Mouse (Mus musculus) heart, postnatal 36 days (tissue): ENCODE results near the gene Gart. TPM values are rescaled to one million over a fixed set of nuclear protein-coding genes. Genes with fewer than 3 reads are reported as not detected.
A peak's percentile ranks its signal among the peaks of the same experiment; 100 is the strongest.

Experiments
- DNase-seq, 2 experiments: peaks; one replicate each; pipeline ENCODE4 v3.0.0; 2021 to 2022
- intact Hi-C: fragments of 180-260 bp; cut with DNase I; formaldehyde crosslinking; loops from one replicate; pipeline ENCODE4 v1.15.1; 2025
- total RNA-seq, 2 experiments: library from RNA; stranded (reverse); gene quantifications; 2 replicates each; pipeline ENCODE4 v1.2.3; 2021

Gart gene
- total RNA-seq = 10 to 100 TPM; 69.0 to 72.7 TPM

DNA sequence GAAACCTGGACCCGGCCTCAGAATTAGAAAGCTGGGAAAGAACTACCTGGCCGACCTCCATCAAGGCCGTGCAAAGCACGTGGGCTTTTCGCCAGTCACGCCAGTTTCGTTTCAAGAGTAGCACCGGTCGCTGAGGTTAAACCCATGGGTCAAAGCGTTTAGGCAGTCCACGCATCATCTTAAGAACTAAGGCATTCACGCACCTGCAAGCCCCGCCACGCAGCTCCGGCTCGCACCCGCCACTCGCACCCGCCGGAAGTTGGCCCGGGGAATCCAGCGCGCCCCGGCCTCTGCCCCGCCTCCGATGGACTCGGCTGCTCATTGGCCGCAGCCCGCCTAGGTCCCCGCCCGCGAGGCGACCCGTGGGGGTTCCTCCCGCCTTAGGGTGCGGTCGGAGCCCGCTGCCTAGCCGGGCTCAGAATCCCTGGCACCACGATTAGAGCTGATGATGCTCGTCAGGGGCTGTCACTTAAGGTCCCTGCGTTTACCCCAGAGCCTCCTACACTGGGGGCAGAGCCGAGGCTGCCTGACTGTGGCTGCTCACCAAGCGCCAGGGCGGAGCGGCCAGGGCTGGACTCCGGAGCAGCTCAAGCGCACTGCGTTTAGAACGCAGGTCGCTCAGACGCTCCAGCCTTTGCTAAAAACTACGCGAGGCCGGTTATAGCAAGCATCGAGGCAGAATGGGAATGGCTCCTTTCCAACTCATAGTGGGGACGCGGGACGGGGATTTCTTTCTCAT, at the start of gene Gart:
Gene Gart (minus strand): TSS at position 272 of the 739 bp plus-strand sequence.
- intact Hi-C loops = loop anchor here (2.0 to 5.0 kb wide), 3 partner anchors 40 to 182 kb away; partner anchors contain the start of genes Donson and Tmem50b
- peak; percentile 93 to 96 for DNase-seq

DNA sequence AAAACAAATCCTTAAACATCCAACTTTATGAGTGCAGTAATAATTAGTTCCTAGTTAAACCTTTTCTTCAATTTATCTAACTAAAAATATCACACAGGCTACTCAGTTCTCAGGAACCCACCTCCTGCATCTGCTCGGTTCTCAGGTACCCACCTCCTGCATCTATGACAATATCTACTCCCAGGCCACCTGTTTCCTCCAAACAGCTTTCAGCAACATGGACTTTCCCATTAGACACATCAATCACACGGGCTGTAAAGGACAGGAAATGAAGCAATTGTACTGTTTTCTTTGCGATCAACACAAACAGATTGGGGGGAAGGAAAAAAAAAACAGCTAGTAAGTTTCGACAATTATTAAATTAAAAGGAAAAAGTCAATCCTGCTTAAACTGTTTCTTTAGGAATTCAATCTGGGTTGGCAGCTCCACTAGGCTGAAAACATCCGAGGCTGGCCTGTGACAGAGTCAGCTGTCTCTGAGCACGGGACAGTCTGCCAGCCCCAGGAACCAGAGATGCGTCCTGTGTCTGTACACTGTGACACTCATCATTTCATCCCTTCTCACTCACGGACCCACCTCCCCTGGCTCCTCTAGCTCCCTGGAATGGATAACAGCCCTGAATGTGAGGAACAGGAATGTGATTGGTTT, 48.5 kb upstream of the Gart start:
- intact Hi-C loops = loop anchor here (2.0 kb wide), 1 partner anchor 222 kb away; no protein-coding TSS in a partner anchor

DNA sequence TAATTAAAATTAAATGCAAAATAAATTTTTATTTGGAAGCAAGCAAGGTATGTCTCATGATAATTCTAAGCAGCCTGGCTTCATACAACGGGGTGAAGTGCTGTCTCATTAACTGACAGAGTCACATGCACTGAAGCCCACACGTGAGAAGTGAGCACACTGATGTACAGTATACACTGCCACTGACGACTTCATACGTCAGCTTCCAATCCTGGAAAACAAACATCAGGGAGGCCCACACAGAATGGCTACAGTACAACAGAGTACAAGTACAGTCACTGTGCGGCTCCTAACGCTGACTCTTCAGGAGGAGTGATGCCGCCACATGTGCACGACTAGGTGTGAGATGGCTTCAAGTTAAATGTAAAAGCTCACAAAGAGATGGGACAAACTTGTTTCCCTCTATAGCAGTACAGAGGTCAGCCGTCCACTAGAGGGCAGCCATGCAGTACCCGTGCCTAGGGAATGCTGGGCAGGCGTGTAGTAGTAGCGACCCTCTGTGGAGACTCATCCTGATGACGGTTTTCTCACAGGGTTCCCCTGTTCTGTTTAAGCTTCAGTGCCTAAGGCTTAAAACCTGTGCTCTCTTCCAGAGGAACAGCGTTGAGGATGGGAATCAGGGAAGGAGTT, 47.8 kb upstream of the Gart start:
- peak; percentile 68 to 81 for DNase-seq
- intact Hi-C loops = loop anchor here (2.0 kb wide), 1 partner anchor 222 kb away; no protein-coding TSS in a partner anchor

More for the DNA sequence above, 48.5 kb upstream of the Gart start:
- no peak for DNase-seq

DNA sequence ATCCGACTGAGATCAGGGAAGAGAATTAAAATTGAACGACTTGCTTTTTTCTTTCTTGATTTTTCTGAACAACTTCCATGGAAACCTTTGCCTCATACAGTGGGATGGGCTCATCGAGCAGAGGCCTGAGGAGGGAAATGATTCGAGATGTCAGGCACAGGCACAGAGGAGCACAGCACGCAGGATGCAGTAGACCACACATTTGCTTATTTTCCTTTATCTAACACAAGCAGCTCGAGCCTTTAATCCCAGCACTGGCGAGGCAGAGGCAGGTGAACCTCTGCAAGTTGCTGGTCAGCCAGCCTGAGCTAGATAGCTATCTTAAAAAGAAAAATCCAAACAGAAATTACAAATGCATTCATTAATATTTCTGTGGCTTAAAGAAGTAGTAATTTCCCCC, 43.0 kb upstream of the Gart start:
- no peak for DNase-seq
- intact Hi-C loops = loop anchor here (5.0 kb wide), 1 partner anchor 42 kb away; the partner anchor contains the start of genes Gart and Son

DNA sequence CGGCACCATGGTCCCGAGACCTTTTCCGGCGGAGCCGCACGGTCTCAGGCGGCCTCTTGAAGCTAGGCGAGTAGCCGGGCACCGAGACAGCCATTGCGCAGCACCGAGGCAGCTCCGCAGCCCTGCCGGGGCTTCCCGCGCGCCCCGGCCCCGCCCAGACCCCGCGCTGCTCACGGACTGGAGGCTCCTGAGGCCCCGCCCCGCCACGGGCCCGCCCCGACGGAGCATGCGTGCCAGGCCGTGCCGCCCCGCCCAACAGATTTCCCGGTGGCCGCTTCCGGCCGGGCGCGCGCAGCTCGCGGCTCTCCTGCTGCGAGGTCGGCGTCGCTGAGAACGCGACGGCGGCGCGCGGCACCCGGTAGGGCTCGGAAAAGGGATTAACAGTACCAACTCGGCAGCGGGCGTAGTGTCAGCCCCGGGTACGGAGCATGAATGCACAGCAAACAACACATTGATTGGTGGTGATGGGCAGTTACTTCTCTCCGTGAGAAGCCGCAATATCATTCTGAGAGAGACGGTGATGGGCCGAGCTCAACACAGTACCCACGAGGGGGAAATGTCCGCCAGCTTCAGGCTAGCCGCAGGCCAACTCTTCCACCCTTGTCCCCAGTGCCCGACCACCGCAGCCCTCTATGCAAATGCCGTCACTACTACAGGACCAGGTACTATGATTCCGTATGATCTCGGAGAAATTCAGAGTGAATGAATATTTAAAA, 42.0 kb upstream of the Gart start, which contains the start of gene Donson:
Gene Donson (minus strand): TSS at position 152 of the 716 bp plus-strand sequence.
- intact Hi-C loops = loop anchor here (5.0 kb wide), 1 partner anchor 41 kb away; the partner anchor contains the start of genes Gart and Son
- peak; percentile 94 to 95 for DNase-seq

DNA sequence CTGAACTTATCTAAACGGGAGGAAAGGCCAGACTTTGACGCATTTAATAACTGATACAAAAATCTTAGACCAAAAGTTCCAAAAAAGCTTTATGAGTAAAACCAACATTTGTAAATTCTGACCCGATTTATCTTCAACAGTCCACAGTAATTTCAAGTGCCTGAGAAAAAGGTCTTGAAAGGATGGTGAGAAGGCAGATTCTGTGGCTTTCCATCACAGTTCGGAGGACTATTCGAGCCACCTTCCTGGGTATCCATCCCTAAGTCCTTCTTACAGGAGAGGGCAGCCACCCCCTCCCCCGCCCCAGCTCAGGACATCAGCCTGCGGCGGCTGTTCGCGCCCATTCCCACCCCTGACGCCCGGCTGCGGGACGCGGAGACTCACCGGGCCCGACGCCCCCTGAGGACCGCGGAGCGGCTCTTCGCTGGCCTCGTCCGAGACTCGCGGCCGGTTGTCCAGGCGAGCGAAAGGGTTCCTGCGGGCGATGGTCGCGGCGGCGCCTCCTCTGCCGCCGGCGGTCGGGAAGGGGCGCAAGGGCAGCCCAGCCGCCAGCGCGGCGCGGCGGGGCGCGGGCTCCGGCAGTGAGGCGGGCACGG, 41.4 kb upstream of the Gart start:
- intact Hi-C loops = loop anchor here (5.0 kb wide), 1 partner anchor 41 kb away; the partner anchor contains the start of genes Gart and Son
- no peak for DNase-seq

DNA sequence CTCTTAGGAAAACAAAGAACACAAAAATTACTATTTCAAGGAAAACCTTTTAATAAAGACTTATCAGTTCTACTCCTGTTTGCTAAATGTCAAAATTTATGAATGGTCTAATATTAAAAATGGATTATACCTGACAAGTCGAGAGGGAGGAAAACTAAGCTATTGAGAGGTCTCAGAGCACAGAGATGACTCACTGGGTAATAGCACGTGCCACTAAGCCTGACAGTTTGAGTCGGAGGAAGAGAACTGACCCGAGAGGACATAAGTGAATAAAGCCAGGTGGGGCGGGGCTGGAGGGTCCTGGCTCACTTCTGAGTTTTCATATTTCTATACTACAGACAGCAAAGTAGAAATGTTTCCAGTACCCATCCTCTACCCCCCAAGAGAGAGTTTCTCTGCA, 39.6 kb upstream of the Gart start:
- intact Hi-C loops = loop anchor here (5.0 kb wide), 1 partner anchor 39 kb away; the partner anchor contains the start of genes Gart and Son
- no peak for DNase-seq

DNA sequence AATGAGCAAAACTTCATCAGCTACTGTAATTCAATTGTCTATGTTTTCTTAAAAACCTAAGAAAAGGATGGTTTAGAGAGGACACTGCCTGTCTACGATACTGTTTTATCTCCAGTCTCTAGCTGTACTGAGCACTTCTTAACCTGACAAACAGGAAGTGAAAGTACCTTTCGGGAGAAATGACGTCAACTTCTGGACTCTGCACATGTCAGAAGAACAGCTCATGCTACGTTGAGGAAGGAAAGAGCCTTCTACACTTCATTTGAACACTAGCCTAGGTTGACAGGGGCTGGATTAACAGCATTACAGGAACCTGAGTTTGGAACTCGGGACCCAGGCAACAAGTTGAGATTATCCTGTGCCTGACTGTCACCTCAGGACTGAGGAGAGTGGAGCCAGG, 38.8 kb upstream of the Gart start:
- DNase-seq = no peak
- intact Hi-C loops = loop anchor here (5.0 kb wide), 1 partner anchor 38 kb away; the partner anchor contains the start of genes Gart and Son

DNA sequence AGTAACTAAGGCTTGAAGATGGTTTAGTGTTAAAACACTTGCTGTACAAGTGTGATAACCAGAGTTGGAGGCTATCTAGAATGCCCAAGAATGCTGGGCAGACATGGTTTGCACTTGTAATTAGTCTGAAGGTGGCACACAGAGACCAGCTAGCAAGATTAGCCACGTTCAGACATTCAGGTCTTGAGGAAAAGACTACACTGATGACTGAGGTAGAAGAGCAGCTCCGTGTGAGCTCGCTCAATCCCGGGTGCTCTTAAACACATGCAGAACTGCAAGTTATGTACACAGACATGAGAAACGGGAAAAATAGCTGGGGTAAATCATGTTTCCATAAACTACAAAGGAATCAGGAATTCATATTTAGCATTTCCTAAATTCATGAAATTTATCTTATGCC, 33.9 kb upstream of the Gart start:
- intact Hi-C loops = no loop called here
- no peak for DNase-seq

DNA sequence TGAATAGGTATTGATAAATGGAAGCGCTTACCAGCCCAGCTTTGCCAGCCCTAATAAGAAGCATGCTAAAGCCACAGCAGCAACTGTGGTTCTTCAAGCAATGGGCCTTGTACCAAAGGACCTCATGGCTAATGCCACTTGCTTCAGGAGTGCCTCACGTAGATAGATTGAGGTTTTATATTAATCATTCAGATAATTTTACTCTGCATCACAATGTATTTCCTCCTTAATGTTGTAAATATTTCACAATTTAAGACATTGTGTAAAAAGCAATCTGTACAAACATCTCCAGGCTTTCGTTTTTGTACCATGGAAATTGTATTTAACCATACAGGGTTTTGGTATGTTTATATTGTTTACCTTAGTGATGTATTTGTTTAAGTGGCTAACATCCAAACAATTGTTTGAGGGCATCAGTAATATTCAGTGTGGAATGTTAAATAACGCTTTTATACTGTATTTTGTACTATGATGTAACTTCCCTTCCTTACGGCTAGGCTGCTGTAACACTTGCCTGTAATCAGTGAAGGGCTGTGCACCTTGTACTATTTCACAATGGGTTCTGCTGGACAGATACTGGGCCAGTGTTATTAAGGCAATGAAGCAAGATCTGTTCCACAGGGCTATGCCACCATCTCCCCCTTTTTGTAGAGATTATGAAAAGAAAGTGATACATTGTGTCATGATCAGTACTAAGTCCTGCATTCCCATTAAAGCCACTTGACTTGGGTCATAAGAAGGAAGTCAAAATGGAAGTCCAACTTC, 31.6 kb upstream of the Gart start:
- intact Hi-C loops = no loop called here
- no peak for DNase-seq

DNA sequence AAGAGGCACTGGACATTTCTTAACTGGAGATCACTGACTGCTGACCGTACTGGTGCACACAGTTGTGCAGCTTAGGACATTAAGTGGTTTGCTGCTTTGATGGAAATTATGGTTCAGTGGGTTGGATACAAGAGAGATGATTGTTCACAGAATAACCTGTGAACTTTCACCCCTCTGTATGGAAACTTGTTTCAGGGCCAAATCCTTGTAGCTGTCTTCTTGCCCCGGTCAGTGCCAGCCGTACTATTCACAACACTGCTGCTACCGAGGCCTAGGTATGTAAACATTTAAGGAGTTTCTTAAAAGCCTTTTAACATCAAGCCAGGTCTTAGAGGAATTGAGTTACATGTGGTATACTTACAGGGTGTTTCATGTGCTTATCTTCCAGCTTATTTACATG, 27.7 kb upstream of the Gart start:
- DNase-seq = no peak
- intact Hi-C loops = no loop called here

DNA sequence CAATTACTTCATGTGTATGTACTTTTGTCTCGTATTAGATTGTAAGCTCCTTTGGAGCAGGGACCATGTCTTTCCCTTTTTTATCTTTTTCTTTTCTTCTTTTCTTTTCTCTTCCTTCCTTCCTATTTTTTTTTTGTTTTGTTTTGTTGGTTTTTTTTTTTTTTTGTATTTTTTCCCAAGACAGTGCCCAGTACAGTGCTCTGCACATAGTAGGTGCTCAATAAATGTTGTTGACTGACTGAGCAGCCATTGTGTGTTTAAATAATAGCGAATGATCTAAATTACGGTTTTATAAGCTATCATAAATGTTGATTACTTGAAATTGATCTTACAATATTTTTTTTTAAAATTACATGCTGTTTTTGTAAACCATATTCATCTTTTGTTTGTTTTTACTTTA, 17.0 kb upstream of the Gart start:
- DNase-seq = no peak
- intact Hi-C loops = loop anchor here (2.0 kb wide), 1 partner anchor 13 kb away; no protein-coding TSS in a partner anchor

DNA sequence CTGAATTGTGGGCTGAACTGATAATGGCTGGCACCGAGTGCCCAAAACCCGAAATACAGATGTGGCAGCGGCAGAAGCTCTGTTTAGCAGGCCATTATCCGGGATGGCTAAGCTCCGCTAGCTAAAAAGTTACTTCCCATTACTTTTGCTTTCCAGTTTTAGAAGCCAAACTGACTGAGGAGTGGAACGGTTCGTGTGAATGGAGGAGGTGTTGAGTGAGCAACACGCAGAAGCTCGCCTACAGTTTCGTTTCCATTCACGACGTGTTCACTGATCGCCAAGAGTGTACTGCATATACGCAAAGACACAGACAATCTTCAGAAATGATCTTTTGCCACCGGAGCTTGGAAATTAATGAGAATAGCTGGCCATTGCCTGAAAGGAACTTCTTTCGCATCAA, 15.6 kb upstream of the Gart start:
- DNase-seq = no peak
- intact Hi-C loops = no loop called here

DNA sequence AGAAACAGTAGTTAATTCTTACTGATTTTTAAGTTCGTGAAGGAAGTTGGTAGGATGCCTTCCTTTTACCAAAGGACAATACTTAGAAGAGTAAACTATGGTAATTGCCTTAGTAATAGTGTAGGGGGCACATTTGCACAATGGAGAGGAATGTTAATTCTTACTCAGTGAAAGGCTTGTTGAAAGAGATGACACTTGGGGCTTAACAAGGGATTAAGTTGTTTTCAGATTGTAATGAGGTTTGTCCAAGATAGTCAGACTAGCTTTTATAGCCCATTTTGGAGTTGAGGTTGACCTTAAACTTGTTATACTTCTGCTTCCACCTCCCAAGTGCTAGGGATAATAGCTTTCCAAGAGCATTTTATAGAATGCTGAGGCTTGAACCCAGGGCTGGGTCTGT, 14.6 kb upstream of the Gart start:
- intact Hi-C loops = no loop called here
- no peak for DNase-seq

DNA sequence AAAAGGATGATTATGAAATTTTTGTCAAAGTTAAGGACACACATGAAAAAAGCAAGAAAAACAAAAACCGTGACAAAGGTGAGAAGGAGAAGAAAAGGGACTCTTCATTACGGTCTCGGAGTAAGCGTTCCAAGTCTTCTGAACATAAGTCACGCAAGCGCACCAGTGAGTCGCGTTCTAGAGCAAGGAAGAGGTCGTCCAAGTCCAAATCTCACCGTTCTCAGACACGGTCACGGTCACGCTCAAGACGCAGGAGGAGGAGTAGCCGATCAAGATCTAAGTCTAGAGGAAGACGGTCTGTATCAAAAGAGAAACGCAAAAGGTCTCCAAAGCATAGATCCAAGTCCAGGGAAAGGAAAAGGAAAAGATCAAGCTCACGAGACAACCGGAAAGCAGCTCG, 13.0 kb upstream of the Gart start:
- intact Hi-C loops = no loop called here
- DNase-seq = no peak

DNA sequence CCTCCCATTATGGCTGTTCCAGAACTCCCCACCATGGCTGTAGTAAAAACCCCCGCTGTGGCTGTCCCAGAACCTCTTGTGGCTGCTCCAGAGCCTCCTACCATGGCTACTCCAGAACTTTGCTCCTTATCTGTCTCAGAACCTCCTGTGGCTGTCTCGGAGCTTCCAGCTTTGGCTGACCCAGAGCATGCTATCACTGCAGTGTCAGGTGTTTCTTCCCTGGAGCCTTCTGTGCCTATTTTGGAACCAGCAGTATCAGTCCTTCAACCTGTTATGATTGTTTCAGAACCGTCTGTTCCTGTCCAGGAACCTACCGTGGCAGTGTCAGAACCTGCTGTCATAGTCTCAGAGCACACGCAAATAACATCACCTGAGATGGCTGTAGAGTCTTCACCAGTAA, 11.7 kb upstream of the Gart start:
- no peak for DNase-seq
- intact Hi-C loops = no loop called here

DNA sequence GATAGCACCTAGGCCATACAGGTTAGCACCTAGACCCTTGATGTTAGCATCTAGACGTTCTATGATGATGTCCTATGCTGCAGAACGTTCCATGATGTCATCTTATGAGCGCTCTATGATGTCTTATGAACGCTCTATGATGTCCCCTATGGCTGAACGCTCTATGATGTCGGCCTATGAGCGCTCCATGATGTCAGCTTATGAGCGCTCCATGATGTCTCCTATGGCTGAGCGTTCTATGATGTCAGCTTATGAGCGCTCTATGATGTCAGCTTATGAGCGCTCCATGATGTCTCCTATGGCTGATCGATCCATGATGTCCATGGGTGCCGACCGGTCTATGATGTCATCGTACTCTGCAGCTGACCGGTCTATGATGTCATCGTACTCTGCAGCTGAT, 10.5 kb upstream of the Gart start:
- no peak for DNase-seq
- intact Hi-C loops = no loop called here

DNA sequence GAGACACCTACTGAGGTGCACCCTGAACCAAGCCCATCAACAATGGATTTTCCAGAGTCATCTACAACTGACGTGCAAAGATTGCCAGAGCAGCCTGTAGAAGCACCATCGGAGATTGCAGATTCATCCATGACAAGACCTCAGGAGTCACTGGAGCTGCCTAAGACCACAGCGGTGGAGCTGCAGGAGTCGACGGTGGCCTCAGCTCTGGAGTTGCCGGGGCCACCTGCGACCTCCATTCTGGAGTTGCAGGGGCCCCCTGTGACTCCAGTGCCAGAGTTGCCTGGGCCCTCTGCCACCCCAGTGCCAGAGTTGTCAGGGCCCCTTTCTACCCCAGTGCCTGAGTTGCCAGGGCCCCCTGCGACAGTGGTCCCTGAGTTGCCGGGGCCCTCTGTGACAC, 8.5 kb upstream of the Gart start:
- no peak for DNase-seq
- intact Hi-C loops = loop anchor here (2.0 kb wide), 1 partner anchor 22 kb away; no protein-coding TSS in a partner anchor

DNA sequence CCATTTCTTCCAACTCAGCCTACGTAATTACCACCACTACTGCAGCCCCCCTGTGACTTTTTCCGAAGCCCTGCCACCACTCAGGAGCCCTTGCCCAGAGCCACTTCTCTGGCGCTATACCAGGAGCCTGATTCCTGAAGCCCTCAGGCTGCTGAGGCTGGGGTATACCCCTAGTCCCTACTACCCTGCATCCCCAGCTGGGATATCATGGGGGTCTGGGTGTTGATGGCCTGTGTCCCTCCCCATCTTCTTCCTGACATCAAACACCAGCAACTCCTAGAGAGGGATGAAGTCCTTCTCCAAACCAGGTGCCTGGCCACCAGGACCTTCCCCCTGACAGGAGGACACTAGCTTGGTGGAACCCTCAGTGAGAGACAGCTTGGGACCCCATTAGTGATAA, 5.4 kb upstream of the Gart start:
- intact Hi-C loops = no loop called here
- DNase-seq = no peak
